Mouse (Mus musculus): ENCODE measurements around the gene Tmco1. TPM values are rescaled to one million over a fixed set of nuclear protein-coding genes. Genes with fewer than 3 reads are reported as not detected.

Gene Tmco1
- total RNA-seq, 2 experiments from 2014 or later: 87.5 to 93.7 TPM

GRCm38 (mm10) chr1:167283441-167284257 lies 24.5 kb upstream of the Tmco1 start:
- DNase-seq: no peak
- intact Hi-C loops (cut with DNase I): loop anchor here (2.0 kb wide), 2 partner anchors 25 to 63 kb away; partner anchors contain the start of gene Tmco1

GRCm38 (mm10) chr1:167284258-167284836 lies 23.8 kb upstream of the Tmco1 start:
- peak; percentile 44 to 61 for DNase-seq
- intact Hi-C loops (cut with DNase I): loop anchor here (2.0 kb wide), 2 partner anchors 24 to 64 kb away; partner anchors contain the start of gene Tmco1

GRCm38 (mm10) chr1:167284837-167285319 lies 23.3 kb upstream of the Tmco1 start:
- intact Hi-C loops (cut with DNase I): loop anchor here (1.0 to 2.0 kb wide), 3 partner anchors 24 to 64 kb away; partner anchors contain the start of gene Tmco1

GRCm38 (mm10) chr1:167285320-167285355 lies 23.0 kb upstream of the Tmco1 start, which contains the start of gene Uck2:
Gene Uck2, minus strand, starts transcription at chr1:167285320.
- no peak for DNase-seq
- intact Hi-C loops (cut with DNase I): loop anchor here (1.0 to 2.0 kb wide), 3 partner anchors 24 to 64 kb away; partner anchors contain the start of gene Tmco1

More at GRCm38 (mm10) chr1:167284837-167285319, 23.3 kb upstream of the Tmco1 start:
- peak; percentile 77 to 80 for DNase-seq

- no peak for DNase-seq
- intact Hi-C loops (cut with DNase I): loop anchor here (1.0 to 2.0 kb wide), 3 partner anchors 23 to 65 kb away; partner anchors contain the start of gene Tmco1
These were observed 22.8 kb upstream of the Tmco1 start for GRCm38 (mm10) chr1:167285356-167285755.

GRCm38 (mm10) chr1:167287156-167287555 lies 21.0 kb upstream of the Tmco1 start:
- intact Hi-C loops (cut with DNase I): no loop called here

GRCm38 (mm10) chr1:167288665-167289538 lies 19.3 kb upstream of the Tmco1 start:
- no peak for DNase-seq
- intact Hi-C loops (cut with DNase I): no loop called here

More at GRCm38 (mm10) chr1:167287156-167287555, 21.0 kb upstream of the Tmco1 start:
- no peak for DNase-seq

GRCm38 (mm10) chr1:167289567-167290262 lies 18.5 kb upstream of the Tmco1 start:
- intact Hi-C loops (cut with DNase I): loop anchor here (2.0 kb wide), 1 partner anchor 15 kb away; no protein-coding TSS in a partner anchor
- DNase-seq: no peak

GRCm38 (mm10) chr1:167290263-167290592 lies 17.9 kb upstream of the Tmco1 start:
- intact Hi-C loops (cut with DNase I): loop anchor here (2.0 kb wide), 1 partner anchor 15 kb away; no protein-coding TSS in a partner anchor
- no peak for DNase-seq

GRCm38 (mm10) chr1:167291610-167292009 lies 16.6 kb upstream of the Tmco1 start:
- intact Hi-C loops (cut with DNase I): loop anchor here (2.0 kb wide), 1 partner anchor 13 kb away; no protein-coding TSS in a partner anchor
- DNase-seq: no peak

GRCm38 (mm10) chr1:167292447-167292846 lies 15.7 kb upstream of the Tmco1 start:
- DNase-seq: peak in 1 of 2 experiments; percentile 31
- intact Hi-C loops (cut with DNase I): no loop called here

GRCm38 (mm10) chr1:167295679-167296402 lies 12.3 kb upstream of the Tmco1 start:
- DNase-seq: no peak
- intact Hi-C loops (cut with DNase I): no loop called here

- intact Hi-C loops (cut with DNase I): no loop called here
- no peak for DNase-seq
These were observed 8.1 kb upstream of the Tmco1 start for GRCm38 (mm10) chr1:167300122-167300521.

- intact Hi-C loops (cut with DNase I): loop anchor here (2.0 kb wide), 1 partner anchor 15 kb away; no protein-coding TSS in a partner anchor
- DNase-seq: no peak
These were observed 2.6 kb upstream of the Tmco1 start for GRCm38 (mm10) chr1:167305501-167306137.

- peak; percentile 32 to 42 for DNase-seq
- intact Hi-C loops (cut with DNase I): no loop called here
These were observed 1.5 kb upstream of the Tmco1 start for GRCm38 (mm10) chr1:167306451-167307240.

GRCm38 (mm10) chr1:167307674-167308073 lies 504 bp upstream of the Tmco1 start:
- DNase-seq: no peak
- intact Hi-C loops (cut with DNase I): loop anchor here (2.0 kb wide), 1 partner anchor 23 kb away; the partner anchor contains the start of gene Uck2

- no peak for DNase-seq
- intact Hi-C loops (cut with DNase I): loop anchor here (2.0 kb wide), 1 partner anchor 24 kb away; no protein-coding TSS in a partner anchor
These were observed 4.2 kb downstream of the Tmco1 start for GRCm38 (mm10) chr1:167312367-167312766.

GRCm38 (mm10) chr1:167313220-167313619 lies 5.0 kb downstream of the Tmco1 start:
- intact Hi-C loops (cut with DNase I): loop anchor here (2.0 kb wide), 1 partner anchor 24 kb away; no protein-coding TSS in a partner anchor

More at GRCm38 (mm10) chr1:167313220-167313619, 5.0 kb downstream of the Tmco1 start:
- DNase-seq: no peak
